Mouse (Mus musculus): Measurements from ENCODE around the gene Ap3b1.

DNA sequence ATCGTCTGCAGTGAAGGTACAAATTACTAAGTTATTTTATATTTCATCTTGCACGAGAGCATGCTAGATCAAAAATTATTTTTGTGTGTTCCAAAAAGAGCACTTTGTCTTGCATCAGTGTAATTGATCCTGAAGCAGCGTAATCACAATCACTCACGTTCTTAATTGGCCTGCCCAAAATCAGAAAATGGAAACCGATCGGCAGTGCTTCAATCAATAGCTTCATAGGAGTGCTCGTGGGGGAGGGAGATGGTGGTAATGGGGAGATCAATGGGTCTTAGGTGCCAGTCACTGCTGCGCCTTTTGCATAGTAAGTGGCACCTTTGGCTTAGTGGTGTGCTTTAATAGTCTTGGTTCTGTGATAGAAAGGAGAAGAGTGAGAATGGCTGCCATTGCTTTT is 174.8 kb downstream of the Ap3b1 start:
- TF ChIP-seq RAD21 (IDR thresholded peaks at IDR 0.05; ENCODE audit: low read depth, low read length) (no peak), JUND (conservative IDR thresholded peaks at IDR 0.05; ENCODE audit: low read depth, low read length) (no peak), CTCF (conservative IDR thresholded peaks at IDR 0.05 in 1 of 2, IDR thresholded peaks at IDR 0.05 in 1 of 2; ENCODE audit: low read depth in 2 of 2, low read length in 2 of 2) (no peak), ZNF384 (IDR thresholded peaks at IDR 0.05; ENCODE audit: low read depth, low read length) (no peak), POLR2AphosphoS2 (IDR thresholded peaks at IDR 0.05; ENCODE audit: low read depth, low read length) (no peak), POLR2A (IDR thresholded peaks at IDR 0.05; ENCODE audit: low read depth, low read length) (no peak), UBTF (IDR thresholded peaks at IDR 0.05; ENCODE audit: low read depth, low read length) (no peak), USF1 (IDR thresholded peaks at IDR 0.05; ENCODE audit: low read depth, low read length) (no peak), E2F4 (IDR thresholded peaks at IDR 0.05; ENCODE audit: insufficient replicate concordance, low read depth, low read length) (no peak), MXI1 (IDR thresholded peaks at IDR 0.05; ENCODE audit: low read depth, low read length) (no peak)
